Mouse (Mus musculus) gastrocnemius, adult 8-10 months (tissue): ENCODE results near the gene Zfp982. TPM values are rescaled to one million over a fixed set of nuclear protein-coding genes. Genes with fewer than 3 reads are reported as not detected.
"Not testable (repeated sequence)": the region's sequence is repeated elsewhere in the genome, so short reads cannot be mapped to it uniquely, and the experiment has no call there.

Experiments
- DNase-seq, 2 experiments: peaks; one replicate each; pipeline ENCODE4 v3.0.0; 2022; ENCODE audit warnings: low spot score in 2 of 2
- total RNA-seq, 4 experiments: library from RNA; stranded (reverse); gene quantifications; 2 replicates each; pipeline ENCODE4 v1.2.4; 2022

Gene Zfp982
- total RNA-seq, 4 experiments from 2014 or later = 1.4 to 3.0 (median 2.2) TPM

DNA sequence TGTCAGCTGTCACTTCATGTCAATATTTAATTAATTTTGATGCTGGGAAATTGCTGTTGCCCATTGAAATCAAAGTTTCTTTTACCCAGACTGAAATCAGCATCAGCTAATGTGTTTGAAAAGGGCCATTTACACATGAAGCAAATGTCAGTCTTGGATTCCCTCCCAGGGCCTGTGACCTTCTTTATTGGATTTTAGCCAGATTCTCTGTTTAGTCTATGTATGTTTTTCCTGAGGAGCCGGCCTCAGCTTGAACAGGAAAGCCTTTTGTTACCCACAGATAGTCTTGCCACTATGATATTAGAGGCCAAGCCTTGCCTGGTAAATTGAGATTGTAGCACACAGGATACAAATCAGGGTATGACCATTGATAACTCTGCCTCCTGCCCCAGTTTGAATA is 66.9 kb downstream of the Zfp982 start:
- DNase-seq = not testable (repeated sequence)

Other genes starting within 250 kb of the Zfp982 start
- under 1 TPM in 1 of 4 experiments, not detected in 3; 0.11 TPM for gene Zfp988, start 186.7 kb upstream of the Zfp982 start, total RNA-seq
- gene Zfp978, start 131.1 kb upstream of the Zfp982 start, total RNA-seq = not detected
- under 1 TPM in 1 of 4 experiments, not detected in 3; 0.09 TPM for gene Gm16503, start 47.8 kb downstream of the Zfp982 start, total RNA-seq
- under 1 TPM in 1 of 4 experiments, not detected in 3; 0.58 TPM for gene Zfp985, start 60.9 kb downstream of the Zfp982 start, total RNA-seq
- gene Zfp979, start 150.1 kb downstream of the Zfp982 start, total RNA-seq = under 1 TPM; 0.68 to 0.92 (median 0.76) TPM
- under 1 TPM in 1 of 4 experiments, not detected in 3; 0.11 TPM for gene Zfp534, start 210.1 kb downstream of the Zfp982 start, total RNA-seq